In genomic region chr13:43582961-43583360, GRCm38 (mm10) we compare ENCODE assay signal across 13 mouse cellular contexts. TPM values are rescaled to one million over a fixed set of nuclear protein-coding genes. Genes with fewer than 3 reads are reported as not detected.
DNase-seq lines count a peak whose midpoint lies in the region; ATAC-seq lines count a peak whose summit lies in the region.
"Had no signal": no experiment of that assay in that cellular context is flagged by ENCODE, and none has a peak within 500 bp of the region (broad histone marks: within the 10 kb centered on the region; RNA-seq: fewer than 3 reads in every experiment).

No protein-coding gene starts in this region.

- 0 out of 2 replicates have a peak, but pooled peaks cover 3% of the 10 kb centered on the region for H3K4me1 ChIP-seq in limb, embryonic 11.5 days (ENCODE audit: control insufficient read depth, insufficient read depth, low read length)
- H3K4me1 ChIP-seq: liver, embryonic 15.5 days had no signal

- DNase-seq in embryo, embryonic 10.5 days (ENCODE audit: low spot score): peak; percentile 37
- DNase-seq in embryo, embryonic 10 days (ENCODE audit: low spot score): no peak
- DNase-seq in retina, postnatal 1 day: peak; percentile 29
- DNase-seq in retina, embryonic 14.5 days (ENCODE audit: low spot score): no peak
- DNase-seq in limb, embryonic 11.5 days (ENCODE audit: low spot score): no peak
- no peak for DNase-seq in gastrocnemius, postnatal 36 days
- DNase-seq in thymus, adult 18-20 months: no peak
- no peak for DNase-seq in left cerebral cortex, postnatal 4 days
- DNase-seq: kidney, postnatal 25 days had no signal

- no peaks in the 10 kb centered on the region for H3K36me3 ChIP-seq in limb, embryonic 11.5 days (ENCODE audit: control insufficient read depth, insufficient read depth, low read length)
- H3K36me3 ChIP-seq: liver, embryonic 15.5 days had no signal

- H3K9me3 ChIP-seq in limb, embryonic 11.5 days (ENCODE audit: control insufficient read depth, low read length): no peaks in the 10 kb centered on the region
- H3K9me3 ChIP-seq: liver, embryonic 15.5 days had no signal

- WGBS in limb, embryonic 11.5 days: 51% methylated on average over 16 of the region's 16 CpGs

- H3K9ac ChIP-seq in limb, embryonic 11.5 days (ENCODE audit: low read length): no peak overlapping the region
- H3K9ac ChIP-seq: liver, embryonic 15.5 days had no signal

- H3K27me3 ChIP-seq in limb, embryonic 11.5 days (ENCODE audit: control insufficient read depth, insufficient read depth, low read length): no peaks in the 10 kb centered on the region
- H3K27me3 ChIP-seq: liver, embryonic 15.5 days; Patski had no signal

- ATAC-seq in limb, embryonic 11.5 days (ENCODE audit: insufficient number of reproducible peaks, low FRiP score, low TSS enrichment, low read depth): no peak
- ATAC-seq: Patski had no signal

- H3K4me3 ChIP-seq in limb, embryonic 11.5 days (ENCODE audit: low read depth, low read length): no peak overlapping the region
- H3K4me3 ChIP-seq: liver, embryonic 15.5 days had no signal

- intact Hi-C loops in gastrocnemius, postnatal 36 days (cut with DNase I): no loop called here
- intact Hi-C loops in left cerebral cortex, postnatal 4 days (cut with DNase I): no loop called here

- peak overlapping the region; percentile 26; the same call in 1 of the 2 replicates for H3K4me2 ChIP-seq in limb, embryonic 11.5 days (ENCODE audit: low read depth, severe bottlenecking)
- H3K4me2 ChIP-seq: liver, embryonic 15.5 days had no signal

- H3K27ac ChIP-seq in limb, embryonic 11.5 days (replicated peaks; ENCODE audit: low read depth, low read length): no peak overlapping the region
- H3K27ac ChIP-seq: liver, embryonic 15.5 days had no signal

RNA-seq across cellular contexts. Expression of gene Mcur1, which starts 23.0 kb away (rescaled TPM):
- polyA plus RNA-seq in limb, embryonic 11.5 days (2014; fragmentation: Nextera tagmentation; extraction: Ambion mirVana): 13.9 and 17.0 TPM in 2 replicates
- total RNA-seq in gastrocnemius, postnatal 36 days (2021): 10 to 100 TPM; 27.1 to 28.7 TPM
- 1 to 10 TPM; 7.0 to 7.9 TPM for total RNA-seq in left cerebral cortex, postnatal 4 days (2021)

RNA-seq across cellular contexts. Expression of gene Rnf182, which starts 32.5 kb away (rescaled TPM):
- polyA plus RNA-seq in limb, embryonic 11.5 days (2014; fragmentation: Nextera tagmentation; extraction: Ambion mirVana): 5.5 and 5.9 TPM in 2 replicates
- under 1 TPM; 0.08 to 0.27 TPM for total RNA-seq in gastrocnemius, postnatal 36 days (2021)
- total RNA-seq in left cerebral cortex, postnatal 4 days (2021): 10 to 100 TPM; 20.1 to 20.8 TPM
- total RNA-seq: common myeloid progenitor, adult 5-6 weeks; monocyte, adult 5-6 weeks had no signal
- polyA plus RNA-seq: liver, embryonic 15.5 days had no signal

Comparison
In these comparisons a context has a peak if more than half of its experiments do, and no peak if none do; other contexts are left out.
1. DNase-seq: peak in embryo, embryonic 10.5 days (single experiment) and retina, postnatal 1 day (single experiment); none in embryo, embryonic 10 days (single experiment), retina, embryonic 14.5 days (single experiment), limb, embryonic 11.5 days (single experiment), gastrocnemius, postnatal 36 days (0 of 2), thymus, adult 18-20 months (0 of 2) and left cerebral cortex, postnatal 4 days (single experiment).
2. RNA of gene Rnf182, which starts 32.5 kb away (total RNA-seq): 20.1 to 20.8 TPM in left cerebral cortex, postnatal 4 days; 0.08 to 0.27 TPM in gastrocnemius, postnatal 36 days; every median in the first group is over 10 times any median in the second.